Mouse (Mus musculus) small intestine, adult 2 months (tissue): ENCODE data around the gene Anks1. TPM values are rescaled to one million over a fixed set of nuclear protein-coding genes. Genes with fewer than 3 reads are reported as not detected.

Source experiments
- H3K27ac ChIP-seq: fragments of 200-500 bp; 2 replicates; pipeline ENCODE4 v1.5.1; 2012; ENCODE audit warnings: low read depth, low read length, control low read depth, inconsistent platforms; ENCODE audit not compliant: insufficient read depth
- H3K27me3 ChIP-seq: fragments of 200-500 bp; 2 replicates; pipeline ENCODE4 v1.6.1; 2012; ENCODE audit warnings: mild to moderate bottlenecking, moderate library complexity, low read length, inconsistent platforms; ENCODE audit not compliant: control insufficient read depth, insufficient read depth
- H3K36me3 ChIP-seq: fragments of 200-500 bp; 2 replicates; pipeline ENCODE4 v1.6.1; 2012; ENCODE audit warnings: mild to moderate bottlenecking, low read length, control low read depth, inconsistent platforms; ENCODE audit not compliant: control insufficient read depth, insufficient read depth
- H3K4me1 ChIP-seq: fragments of 200-500 bp; 2 replicates; pipeline ENCODE4 v1.6.1; 2012; ENCODE audit warnings: low read length, inconsistent platforms, mixed read lengths; ENCODE audit not compliant: control insufficient read depth, insufficient read depth, insufficient read length
- H3K4me3 ChIP-seq: fragments of 200-500 bp; 2 replicates; pipeline ENCODE4 v1.5.1; 2012; ENCODE audit warnings: low read depth, mild to moderate bottlenecking, control low read depth, inconsistent platforms, low read length, moderate library complexity
- CTCF ChIP-seq: fragments of 200-500 bp; IDR thresholded peaks from 2 replicates; pipeline ENCODE4 v1.5.1; 2012; ENCODE audit warnings: low read depth, mild to moderate bottlenecking, control low read depth, inconsistent platforms, low read length, moderate library complexity, mixed read lengths; ENCODE audit not compliant: insufficient replicate concordance, insufficient read length; ENCODE audit errors: extremely low read depth
- POLR2A ChIP-seq: fragments of 200-500 bp; IDR thresholded peaks from 2 replicates; pipeline ENCODE4 v1.6.1; 2012; ENCODE audit warnings: low read depth, mild to moderate bottlenecking, control low read depth, inconsistent platforms, low read length, moderate library complexity
- WGBS: fragments of 180-500 bp; shearing (Covaris S2); methylation state at CpG from one replicate; pipeline ENCODE4 v1.1.7; 2018; 5-methylcytosine and 5-hydroxymethylcytosine counted together
- polyA plus RNA-seq: library from polyadenylated mRNA; depleted of rRNA; stranded (reverse); fragments of >200 nt; gene quantifications from 2 replicates; pipeline ENCODE4 v1.2.3, GENCODE M21; 2012

Gene Anks1
- polyA plus RNA-seq, 1 experiment = 28.2 TPM

GRCm38 (mm10) chr17:28013259-28013875 is 104.3 kb downstream of the Anks1 start:
- H3K36me3 ChIP-seq = peaks cover 4% of the 10 kb centered on the region; the same call in 1 of the 2 replicates
- peaks cover 26% of the 10 kb centered on the region for H3K4me1 ChIP-seq
- H3K4me3 ChIP-seq = no peak overlapping the region
- H3K27me3 ChIP-seq = no peaks in the 10 kb centered on the region
- TF ChIP-seq CTCF = peak; percentile 49; the same call in 1 of the 2 replicates
- no peak for TF ChIP-seq POLR2A
- no peak overlapping the region; the same call in 1 of the 2 replicates for H3K27ac ChIP-seq
- 23% methylated on average over 12 of the region's 12 CpGs for WGBS

- Histone ChIP-seq H3K4me1 (peaks cover 26% of the 10 kb centered on the region), H3K36me3 (no peaks in the 10 kb centered on the region), H3K4me3 (no peak overlapping the region), H3K27ac (0 out of 2 replicates have a peak overlapping the region, but pooled peaks have one; percentile 0), H3K27me3 (no peaks in the 10 kb centered on the region)
- WGBS = 68% methylated on average over 4 of the region's 4 CpGs
- TF ChIP-seq POLR2A (no peak), CTCF (no peak)
Observed at GRCm38 (mm10) chr17:28014449-28014848, 105.3 kb downstream of the Anks1 start.

GRCm38 (mm10) chr17:28015068-28015730 is 106.1 kb downstream of the Anks1 start:
- H3K36me3 ChIP-seq = no peaks in the 10 kb centered on the region
- no peak overlapping the region for H3K4me3 ChIP-seq
- TF ChIP-seq CTCF (no peak), POLR2A (no peak)
- H3K27me3 ChIP-seq = no peaks in the 10 kb centered on the region
- H3K4me1 ChIP-seq = peaks cover 26% of the 10 kb centered on the region
- WGBS = 75% methylated on average over 17 of the region's 17 CpGs
- peak overlapping the region; percentile 0; the same call in 1 of the 2 replicates for H3K27ac ChIP-seq

GRCm38 (mm10) chr17:28016056-28016797 is 107.1 kb downstream of the Anks1 start:
- H3K27ac ChIP-seq = no peak overlapping the region
- TF ChIP-seq CTCF = no peak
- TF ChIP-seq POLR2A = no peak
- H3K36me3 ChIP-seq = no peaks in the 10 kb centered on the region
- no peak overlapping the region for H3K4me3 ChIP-seq
- peaks cover 28% of the 10 kb centered on the region for H3K4me1 ChIP-seq
- WGBS = 69% methylated on average over 8 of the region's 8 CpGs
- H3K27me3 ChIP-seq = no peaks in the 10 kb centered on the region

GRCm38 (mm10) chr17:28018344-28018743 is 109.2 kb downstream of the Anks1 start:
- H3K27ac ChIP-seq = no peak overlapping the region
- no peak overlapping the region for H3K4me3 ChIP-seq
- peaks cover 31% of the 10 kb centered on the region for H3K4me1 ChIP-seq
- TF ChIP-seq CTCF (no peak), POLR2A (no peak)
- H3K27me3 ChIP-seq = no peaks in the 10 kb centered on the region
- H3K36me3 ChIP-seq = no peaks in the 10 kb centered on the region
- 85% methylated on average over 6 of the region's 6 CpGs for WGBS

GRCm38 (mm10) chr17:28018776-28019175 is 109.7 kb downstream of the Anks1 start:
- H3K4me3 ChIP-seq = no peak overlapping the region
- H3K4me1 ChIP-seq = peaks cover 28% of the 10 kb centered on the region
- WGBS = 78% methylated on average over 11 of the region's 11 CpGs
- TF ChIP-seq POLR2A (no peak), CTCF (no peak)
- H3K36me3 ChIP-seq = no peaks in the 10 kb centered on the region
- H3K27ac ChIP-seq = no peak overlapping the region
- no peaks in the 10 kb centered on the region for H3K27me3 ChIP-seq
